ENCODE assay signal across 15 mouse cellular contexts in the genomic region with DNA sequence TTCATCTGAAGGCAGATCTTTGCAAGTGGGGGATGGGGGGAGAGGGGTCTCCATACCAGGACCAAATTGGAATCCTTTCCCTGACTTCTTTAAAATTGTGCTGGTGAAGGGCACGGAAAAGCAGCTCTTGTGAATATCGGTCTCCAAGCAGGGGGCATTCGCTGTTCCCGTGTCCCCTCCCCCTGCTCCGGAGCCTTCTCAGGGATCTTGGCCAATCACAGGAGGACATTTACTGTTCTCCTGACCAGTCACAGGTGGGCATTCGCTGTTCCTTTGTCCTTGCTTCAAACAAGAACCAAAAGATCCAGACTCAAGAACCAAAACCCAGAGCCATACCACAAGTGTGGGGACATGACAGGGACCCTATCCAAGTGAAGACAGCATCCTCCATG. TPM values are rescaled to one million over a fixed set of nuclear protein-coding genes. Genes with fewer than 3 reads are reported as not detected.
A peak's percentile ranks its signal among the peaks of the same experiment; 100 is the strongest.
DNase-seq lines count a peak whose midpoint lies in the region; ATAC-seq and TF ChIP-seq lines count a peak whose summit lies in the region.
"Had no signal": no experiment of that assay in that cellular context is flagged by ENCODE, and none has a peak within 500 bp of the region (broad histone marks: within the 10 kb centered on the region; RNA-seq: fewer than 3 reads in every experiment).

No protein-coding gene starts in this region.

- no peaks in the 10 kb centered on the region for H3K4me1 ChIP-seq in hindbrain, postnatal 0 days (ENCODE audit: insufficient read depth, low read length)
- no peaks in the 10 kb centered on the region for H3K4me1 ChIP-seq in hindbrain, embryonic 16.5 days (ENCODE audit: control insufficient read depth, insufficient read depth, low read depth, low read length)
- H3K4me1 ChIP-seq in lung, adult 2 months (ENCODE audit: control insufficient read depth, insufficient read depth, low read length), result no peaks in the 10 kb centered on the region
- H3K4me1 ChIP-seq: liver, embryonic 13.5 days had no signal

- no peak overlapping the region for H3K27ac ChIP-seq in hindbrain, postnatal 0 days
- H3K27ac ChIP-seq in hindbrain, embryonic 16.5 days (ENCODE audit: low read depth, low read length), result no peak overlapping the region
- H3K27ac ChIP-seq: liver, embryonic 13.5 days had no signal

- ATAC-seq in hindbrain, postnatal 0 days, result no peak
- no peak for ATAC-seq in hindbrain, embryonic 16.5 days
- ATAC-seq: activated CD4-positive, CD25-positive, alpha-beta regulatory T cell, adult 4 months had no signal

- no peaks in the 10 kb centered on the region for H3K9me3 ChIP-seq in hindbrain, postnatal 0 days (ENCODE audit: low read length)
- H3K9me3 ChIP-seq in hindbrain, embryonic 16.5 days (ENCODE audit: control insufficient read depth, low read length), result no peaks in the 10 kb centered on the region
- H3K9me3 ChIP-seq: liver, embryonic 13.5 days had no signal

- no peak overlapping the region for H3K4me3 ChIP-seq in hindbrain, postnatal 0 days (ENCODE audit: low read length)
- no peak overlapping the region for H3K4me3 ChIP-seq in hindbrain, embryonic 16.5 days (ENCODE audit: low read length)
- H3K4me3 ChIP-seq in lung, adult 2 months (replicated peaks; ENCODE audit: extremely low read depth, low read depth, low read length), result no peak overlapping the region
- H3K4me3 ChIP-seq: erythroblast, embryonic 14.5 days; liver, embryonic 13.5 days; myocyte had no signal

- WGBS in hindbrain, postnatal 0 days, result 12% methylated on average over 6 of the region's 6 CpGs
- WGBS in hindbrain, embryonic 16.5 days, result 18% methylated on average over 6 of the region's 6 CpGs
- WGBS in lung, adult 2 months, result 21% methylated on average over 6 of the region's 6 CpGs

- no peak for TF ChIP-seq POLR2A in lung, adult 2 months (IDR thresholded peaks at IDR 0.05; ENCODE audit: borderline replicate concordance, extremely low read depth, low read depth, low read length)

- no peaks in the 10 kb centered on the region for H3K27me3 ChIP-seq in hindbrain, postnatal 0 days (ENCODE audit: insufficient read depth, low read length)
- peaks cover 2% of the 10 kb centered on the region; the same call in 1 of the 2 replicates for H3K27me3 ChIP-seq in hindbrain, embryonic 16.5 days (replicated peaks; ENCODE audit: control insufficient read depth, insufficient read depth, low read length)
- H3K27me3 ChIP-seq: liver, embryonic 13.5 days had no signal

- H3K9ac ChIP-seq in hindbrain, postnatal 0 days (replicated peaks; ENCODE audit: low read length), result no peak overlapping the region
- no peak overlapping the region for H3K9ac ChIP-seq in hindbrain, embryonic 16.5 days (ENCODE audit: low read depth, low read length)
- H3K9ac ChIP-seq: liver, embryonic 13.5 days had no signal

- DNase-seq in hindbrain, postnatal 0 days (ENCODE audit: low spot score), result no peak
- DNase-seq in lung, postnatal 36 days, result peak; percentile 4
- no peak for DNase-seq in lung, adult 2 months
- DNase-seq in cerebellum, postnatal 10 days, result peak; percentile 87 to 89
- DNase-seq in right cerebral cortex, postnatal 14 days, result peak; percentile 41
- no peak for DNase-seq in thymus, postnatal 4 days

- 0 out of 2 replicates have a peak overlapping the region, but pooled peaks have one; percentile 1 for H3K4me2 ChIP-seq in hindbrain, postnatal 0 days (ENCODE audit: low read depth, low read length)
- no peak overlapping the region for H3K4me2 ChIP-seq in hindbrain, embryonic 16.5 days (ENCODE audit: low read length)
- H3K4me2 ChIP-seq: liver, embryonic 13.5 days; midbrain, embryonic 11.5 days had no signal

- no peak for TF ChIP-seq CTCF in hindbrain, postnatal 0 days (IDR thresholded peaks at IDR 0.05; ENCODE audit: low read depth)
- no peak for TF ChIP-seq CTCF in lung, adult 2 months (IDR thresholded peaks at IDR 0.05; ENCODE audit: insufficient read depth, low read length)

- H3K36me3 ChIP-seq in hindbrain, postnatal 0 days (ENCODE audit: insufficient read depth, low read length), result no peaks in the 10 kb centered on the region
- H3K36me3 ChIP-seq in hindbrain, embryonic 16.5 days (ENCODE audit: control insufficient read depth, insufficient read depth, low read length), result no peaks in the 10 kb centered on the region
- H3K36me3 ChIP-seq: liver, embryonic 13.5 days had no signal

RNA-seq across cellular contexts. Expression of a gene that starts 25.9 kb away (rescaled TPM):
- total RNA-seq in hindbrain, postnatal 0 days (2014; rRNA removed), result 0.31 TPM in 1 of 2 replicates, not detected in the other
- 0.30 and 0.38 TPM in 2 replicates for polyA plus RNA-seq in hindbrain, postnatal 0 days (2015; fragmentation: Nextera tagmentation; extraction: Ambion mirVana)
- polyA plus RNA-seq in hindbrain, embryonic 16.5 days (2015; fragmentation: Nextera tagmentation; extraction: Ambion mirVana), result 0.11 and 0.19 TPM in 2 replicates
- not detected in 2 replicates for polyA plus RNA-seq in lung, adult 2 months (2012; rRNA removed)
- total RNA-seq: heart, adult 18-20 months; heart, postnatal 25 days had no signal
- polyA plus RNA-seq: activated CD4-positive, CD25-positive, alpha-beta regulatory T cell, adult 4 months; erythroblast, embryonic 14.5 days; large intestine, adult 2 months; midbrain, embryonic 11.5 days; myocyte had no signal

Comparison
In these comparisons a context has a peak if more than half of its experiments do, and no peak if none do; other contexts are left out.
1. DNase-seq: peak in lung, postnatal 36 days (single experiment), cerebellum, postnatal 10 days (2 of 2) and right cerebral cortex, postnatal 14 days (single experiment); none in hindbrain, postnatal 0 days (single experiment), lung, adult 2 months (single experiment) and thymus, postnatal 4 days (single experiment).